Mouse (Mus musculus) heart, embryonic 15.5 days (tissue): Measurements from ENCODE around the gene Col8a2. TPM values are rescaled to one million over a fixed set of nuclear protein-coding genes. Genes with fewer than 3 reads are reported as not detected.

Experiments
- ATAC-seq: fragments of 200-750 bp; cut with Nextera tagmentation; replicated peaks from 2 replicates; pipeline ENCODE4 v1.8.0; 2017; ENCODE audit warnings: low read depth, moderate TSS enrichment; ENCODE audit not compliant: insufficient number of reproducible peaks, insufficient read depth, low FRiP score
- H3K27ac ChIP-seq: fragments of 300-500 bp; sonication (generic); 2 replicates; pipeline ENCODE4 v1.5.1; 2015; ENCODE audit warnings: mild to moderate bottlenecking, inconsistent platforms
- H3K27me3 ChIP-seq: fragments of 300-500 bp; sonication (generic); 2 replicates; pipeline ENCODE4 v1.6.1; 2015; ENCODE audit warnings: inconsistent platforms
- H3K36me3 ChIP-seq: fragments of 300-500 bp; sonication (generic); 2 replicates; pipeline ENCODE4 v1.6.1; 2015; ENCODE audit warnings: mild to moderate bottlenecking, inconsistent platforms
- H3K4me1 ChIP-seq: fragments of 300-500 bp; sonication (generic); replicated peaks from 2 replicates; pipeline ENCODE4 v1.6.1; 2015; ENCODE audit warnings: inconsistent platforms
- H3K4me2 ChIP-seq: fragments of 300-500 bp; sonication (generic); 2 replicates; pipeline ENCODE4 v1.6.1; 2015; ENCODE audit warnings: inconsistent platforms, mild to moderate bottlenecking, moderate library complexity
- H3K4me3 ChIP-seq: fragments of 300-500 bp; sonication (generic); 2 replicates; pipeline ENCODE4 v1.5.1; 2015; ENCODE audit warnings: mild to moderate bottlenecking, inconsistent platforms
- H3K9ac ChIP-seq: fragments of 300-500 bp; sonication (generic); 2 replicates; pipeline ENCODE4 v1.6.1; 2015; ENCODE audit warnings: mild to moderate bottlenecking, inconsistent platforms
- H3K9me3 ChIP-seq: fragments of 300-500 bp; sonication (generic); replicated peaks from 2 replicates; pipeline ENCODE4 v1.6.1; 2016; ENCODE audit warnings: inconsistent platforms
- WGBS: fragments of 180-500 bp; shearing (Covaris S2); methylation state at CpG from one replicate; pipeline ENCODE4 v1.1.7; 2015; ENCODE audit warnings: mixed read lengths; 5-methylcytosine and 5-hydroxymethylcytosine counted together
- polyA plus RNA-seq: library from polyadenylated mRNA; unstranded; fragments of >200 nt; fragmentation: Nextera tagmentation; extraction: Ambion mirVana; gene quantifications from 2 replicates; pipeline ENCODE4 v1.2.1, GENCODE M21; 2015

Col8a2 gene
- polyA plus RNA-seq, 1 experiment from 2014 or later: 5.2 TPM

- ATAC-seq: no peak
- 0 out of 2 replicates have a peak overlapping the region, but pooled peaks have one; percentile 28 for H3K4me2 ChIP-seq
- H3K27me3 ChIP-seq: no peaks in the 10 kb centered on the region
- no peaks in the 10 kb centered on the region for H3K36me3 ChIP-seq
- peaks cover 61% of the 10 kb centered on the region for H3K4me1 ChIP-seq
- WGBS: 45% methylated on average over 7 of the region's 7 CpGs
- H3K4me3 ChIP-seq: no peak overlapping the region
- peak overlapping the region; percentile 89 for H3K27ac ChIP-seq
- no peaks in the 10 kb centered on the region for H3K9me3 ChIP-seq
- H3K9ac ChIP-seq: peak overlapping the region; percentile 29
Observed at GRCm38 (mm10) chr4:126261675-126262074, 24.9 kb upstream of the Col8a2 start.

GRCm38 (mm10) chr4:126262119-126262807, 24.3 kb upstream of the Col8a2 start, which contains the start of gene Trappc3:
Gene Trappc3 (plus strand): TSS chr4:126262325.
- WGBS: under 1% methylated on average over 46 of the region's 46 CpGs
- H3K9me3 ChIP-seq: no peaks in the 10 kb centered on the region
- H3K4me3 ChIP-seq: peak within 1 kb of the TSS; percentile 79
- H3K27me3 ChIP-seq: no peaks in the 10 kb centered on the region
- peaks cover 55% of the 10 kb centered on the region for H3K4me1 ChIP-seq
- peak; percentile 91 for ATAC-seq
- no peaks in the 10 kb centered on the region for H3K36me3 ChIP-seq
- peak within 1 kb of the TSS; percentile 89 for H3K27ac ChIP-seq
- H3K4me2 ChIP-seq: peak within 1 kb of the TSS; percentile 77
- H3K9ac ChIP-seq: peak within 1 kb of the TSS; percentile 78

- no peak overlapping the region for H3K4me2 ChIP-seq
- no peak overlapping the region for H3K27ac ChIP-seq
- no peaks in the 10 kb centered on the region for H3K9me3 ChIP-seq
- H3K4me3 ChIP-seq: no peak overlapping the region
- H3K27me3 ChIP-seq: no peaks in the 10 kb centered on the region
- 74% methylated on average over 3 of the region's 3 CpGs for WGBS
- H3K4me1 ChIP-seq: no peaks in the 10 kb centered on the region
- H3K9ac ChIP-seq: no peak overlapping the region
- peaks cover 15% of the 10 kb centered on the region; the same call in 1 of the 2 replicates for H3K36me3 ChIP-seq
- ATAC-seq: no peak
Observed at GRCm38 (mm10) chr4:126269292-126269691, 17.3 kb upstream of the Col8a2 start.

GRCm38 (mm10) chr4:126273753-126274152, 12.8 kb upstream of the Col8a2 start:
- no peak overlapping the region for H3K4me3 ChIP-seq
- no peaks in the 10 kb centered on the region for H3K9me3 ChIP-seq
- no peaks in the 10 kb centered on the region for H3K27me3 ChIP-seq
- WGBS: 77% methylated on average over 13 of the region's 13 CpGs
- no peak overlapping the region for H3K4me2 ChIP-seq
- H3K36me3 ChIP-seq: peaks cover 15% of the 10 kb centered on the region; the same call in 1 of the 2 replicates
- no peak overlapping the region for H3K9ac ChIP-seq
- H3K4me1 ChIP-seq: peaks cover 12% of the 10 kb centered on the region
- no peak for ATAC-seq
- H3K27ac ChIP-seq: no peak overlapping the region

- H3K27me3 ChIP-seq: no peaks in the 10 kb centered on the region
- no peak for ATAC-seq
- H3K9ac ChIP-seq: no peak overlapping the region
- H3K27ac ChIP-seq: no peak overlapping the region
- peaks cover 12% of the 10 kb centered on the region for H3K4me1 ChIP-seq
- no peaks in the 10 kb centered on the region for H3K9me3 ChIP-seq
- WGBS: 93% methylated on average over 4 of the region's 4 CpGs
- peaks cover 15% of the 10 kb centered on the region; the same call in 1 of the 2 replicates for H3K36me3 ChIP-seq
- H3K4me3 ChIP-seq: no peak overlapping the region
- H3K4me2 ChIP-seq: no peak overlapping the region
Observed at GRCm38 (mm10) chr4:126275081-126275480, 11.5 kb upstream of the Col8a2 start.

GRCm38 (mm10) chr4:126275681-126276131, 10.9 kb upstream of the Col8a2 start:
- Histone ChIP-seq H3K4me2 (no peak overlapping the region), H3K4me1 (peaks cover 12% of the 10 kb centered on the region), H3K27ac (no peak overlapping the region), H3K9me3 (no peaks in the 10 kb centered on the region), H3K9ac (no peak overlapping the region), H3K4me3 (no peak overlapping the region), H3K27me3 (no peaks in the 10 kb centered on the region), H3K36me3 (peaks cover 15% of the 10 kb centered on the region; the same call in 1 of the 2 replicates)
- 81% methylated on average over 13 of the region's 13 CpGs for WGBS
- ATAC-seq: no peak

GRCm38 (mm10) chr4:126277906-126278564, 8.6 kb upstream of the Col8a2 start:
- peak overlapping the region; percentile 28; the same call in 1 of the 2 replicates for H3K9ac ChIP-seq

GRCm38 (mm10) chr4:126278565-126278915, 8.1 kb upstream of the Col8a2 start:
- Histone ChIP-seq H3K36me3 (peaks cover 7% of the 10 kb centered on the region; the same call in 1 of the 2 replicates), H3K27me3 (peaks cover 18% of the 10 kb centered on the region), H3K4me1 (peaks cover 12% of the 10 kb centered on the region), H3K4me2 (no peak overlapping the region), H3K9ac (no peak overlapping the region), H3K4me3 (no peak overlapping the region), H3K9me3 (no peaks in the 10 kb centered on the region), H3K27ac (no peak overlapping the region)
- WGBS: 37% methylated on average over 9 of the region's 9 CpGs
- ATAC-seq: 0 out of 2 replicates have a peak, but pooled peaks have one; percentile 33

More at GRCm38 (mm10) chr4:126277906-126278564, 8.6 kb upstream of the Col8a2 start:
- Histone ChIP-seq H3K27ac (no peak overlapping the region), H3K27me3 (peaks cover 13% of the 10 kb centered on the region; the same call in 1 of the 2 replicates), H3K36me3 (peaks cover 8% of the 10 kb centered on the region; the same call in 1 of the 2 replicates), H3K9me3 (no peaks in the 10 kb centered on the region), H3K4me3 (peak overlapping the region; percentile 36), H3K4me1 (peaks cover 12% of the 10 kb centered on the region), H3K4me2 (peak overlapping the region; percentile 61)
- ATAC-seq: 0 out of 2 replicates have a peak, but pooled peaks have one; percentile 58
- WGBS: 5% methylated on average over 13 of the region's 13 CpGs

- Histone ChIP-seq H3K9me3 (no peaks in the 10 kb centered on the region), H3K27ac (no peak overlapping the region), H3K4me1 (peaks cover 12% of the 10 kb centered on the region), H3K4me3 (no peak overlapping the region), H3K9ac (no peak overlapping the region), H3K36me3 (peaks cover 3% of the 10 kb centered on the region; the same call in 1 of the 2 replicates), H3K27me3 (peaks cover 22% of the 10 kb centered on the region), H3K4me2 (no peak overlapping the region)
- no peak for ATAC-seq
- 61% methylated on average over 9 of the region's 9 CpGs for WGBS
Observed at GRCm38 (mm10) chr4:126278961-126279360, 7.6 kb upstream of the Col8a2 start.

- no peak for ATAC-seq
- peaks cover 44% of the 10 kb centered on the region for H3K27me3 ChIP-seq
- H3K4me2 ChIP-seq: no peak overlapping the region
- H3K4me1 ChIP-seq: peaks cover 17% of the 10 kb centered on the region
- H3K9me3 ChIP-seq: no peaks in the 10 kb centered on the region
- H3K9ac ChIP-seq: no peak overlapping the region
- H3K36me3 ChIP-seq: no peaks in the 10 kb centered on the region
- H3K27ac ChIP-seq: no peak overlapping the region
- no peak overlapping the region for H3K4me3 ChIP-seq
- WGBS: 59% methylated on average over 9 of the region's 9 CpGs
Observed at GRCm38 (mm10) chr4:126281706-126282105, 4.9 kb upstream of the Col8a2 start.

GRCm38 (mm10) chr4:126283582-126283981, 3.0 kb upstream of the Col8a2 start:
- no peak for ATAC-seq
- peaks cover 22% of the 10 kb centered on the region for H3K4me1 ChIP-seq

More at GRCm38 (mm10) chr4:126283582-126283981, 3.0 kb upstream of the Col8a2 start:
- H3K4me3 ChIP-seq: no peak overlapping the region
- H3K9ac ChIP-seq: no peak overlapping the region
- WGBS: 72% methylated on average over 8 of the region's 8 CpGs
- no peaks in the 10 kb centered on the region for H3K36me3 ChIP-seq
- no peaks in the 10 kb centered on the region for H3K9me3 ChIP-seq
- H3K4me2 ChIP-seq: no peak overlapping the region
- H3K27ac ChIP-seq: no peak overlapping the region
- peaks cover 63% of the 10 kb centered on the region for H3K27me3 ChIP-seq
